Comparison of ENCODE assay signal across 15 mouse cellular contexts in the genomic region with DNA sequence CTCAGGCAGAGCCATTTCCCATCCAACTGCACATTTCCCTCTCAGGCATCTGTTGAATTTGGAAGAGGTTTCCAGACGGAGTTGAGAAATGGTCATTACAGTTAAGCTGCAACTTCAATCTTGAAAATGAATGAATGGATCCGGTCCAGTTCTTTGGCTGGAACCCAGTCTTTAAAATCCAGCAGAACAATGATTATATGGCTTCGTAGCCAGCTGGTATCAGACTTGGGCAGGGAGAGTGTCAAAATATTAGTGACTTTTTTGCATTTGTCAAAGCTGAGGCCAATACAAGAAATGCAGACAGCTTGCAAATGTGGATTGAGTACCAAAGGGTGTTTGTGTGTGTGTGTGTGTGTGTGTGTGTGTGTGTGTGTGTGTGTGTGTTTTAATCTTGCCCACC.
DNase-seq lines count a peak whose midpoint lies in the region; ATAC-seq and TF ChIP-seq lines count a peak whose summit lies in the region.
"Had no signal": no experiment of that assay in that cellular context is flagged by ENCODE, and none has a peak within 500 bp of the region (broad histone marks: within the 10 kb centered on the region; RNA-seq: fewer than 3 reads in every experiment).

No protein-coding gene starts in this region.

- peak; percentile 59 for DNase-seq in embryonic facial prominence, embryonic 14.5 days (ENCODE audit: low spot score)
- no peak for DNase-seq in embryonic facial prominence, embryonic 10.5 days (ENCODE audit: low spot score)
- DNase-seq in heart, postnatal 14 days, result peak; percentile 17 to 32
- DNase-seq in midbrain, postnatal 0 days (ENCODE audit: low spot score), result peak; percentile 43
- DNase-seq in midbrain, embryonic 10.5 days (ENCODE audit: low spot score), result no peak
- DNase-seq in lung, postnatal 14 days, result peak; percentile 1
- DNase-seq in left cerebral cortex, adult 11 months (ENCODE audit: low spot score), result no peak
- DNase-seq: cerebellum, adult 9-11 months; kidney, adult 2 months; retina, postnatal 1 day had no signal

- H3K36me3 ChIP-seq in embryonic facial prominence, embryonic 14.5 days (ENCODE audit: control insufficient read depth, insufficient read depth, low read length), result no peaks in the 10 kb centered on the region
- no peaks in the 10 kb centered on the region for H3K36me3 ChIP-seq in embryonic facial prominence, embryonic 10.5 days (replicated peaks)
- no peaks in the 10 kb centered on the region for H3K36me3 ChIP-seq in heart, embryonic 11.5 days (ENCODE audit: control insufficient read depth, insufficient read depth, low read length)
- H3K36me3 ChIP-seq in midbrain, postnatal 0 days (ENCODE audit: insufficient read depth, low read length), result no peaks in the 10 kb centered on the region
- H3K36me3 ChIP-seq in midbrain, embryonic 10.5 days, result no peaks in the 10 kb centered on the region
- H3K36me3 ChIP-seq: heart, embryonic 13.5 days; hindbrain, embryonic 15.5 days; liver, embryonic 12.5 days had no signal

- WGBS in embryonic facial prominence, embryonic 14.5 days, result 44% methylated on average over 3 of the region's 3 CpGs
- 80% methylated on average over 3 of the region's 3 CpGs for WGBS in embryonic facial prominence, embryonic 10.5 days
- WGBS in heart, embryonic 11.5 days (ENCODE audit: insufficient replicate concordance), result 72% methylated on average over 3 of the region's 3 CpGs
- WGBS in midbrain, postnatal 0 days, result 52% methylated on average over 3 of the region's 3 CpGs
- WGBS in midbrain, embryonic 10.5 days, result 84% methylated on average over 3 of the region's 3 CpGs

- intact Hi-C loops in heart, postnatal 14 days (cut with DNase I), result no loop called here

- H3K9me3 ChIP-seq in embryonic facial prominence, embryonic 14.5 days (ENCODE audit: control insufficient read depth, low read length), result no peaks in the 10 kb centered on the region
- no peaks in the 10 kb centered on the region for H3K9me3 ChIP-seq in embryonic facial prominence, embryonic 10.5 days
- no peaks in the 10 kb centered on the region for H3K9me3 ChIP-seq in heart, embryonic 11.5 days (replicated peaks; ENCODE audit: control insufficient read depth, low read length)
- no peaks in the 10 kb centered on the region for H3K9me3 ChIP-seq in midbrain, postnatal 0 days (ENCODE audit: low read length)
- H3K9me3 ChIP-seq in midbrain, embryonic 10.5 days (replicated peaks), result no peaks in the 10 kb centered on the region
- H3K9me3 ChIP-seq: heart, embryonic 13.5 days; hindbrain, embryonic 15.5 days; liver, embryonic 12.5 days had no signal

- H3K4me2 ChIP-seq in embryonic facial prominence, embryonic 14.5 days (ENCODE audit: low read depth, low read length), result no peak overlapping the region
- no peak overlapping the region for H3K4me2 ChIP-seq in heart, embryonic 11.5 days
- H3K4me2 ChIP-seq in midbrain, postnatal 0 days (ENCODE audit: low read depth, low read length, poor library complexity, severe bottlenecking), result no peak overlapping the region
- H3K4me2 ChIP-seq: heart, embryonic 13.5 days; hindbrain, embryonic 15.5 days; liver, embryonic 12.5 days had no signal

- no peak for ATAC-seq in embryonic facial prominence, embryonic 14.5 days (ENCODE audit: low read depth)
- no peak for ATAC-seq in heart, embryonic 11.5 days (replicated peaks; ENCODE audit: insufficient number of reproducible peaks, low FRiP score, low TSS enrichment)
- no peak for ATAC-seq in midbrain, postnatal 0 days (ENCODE audit: low FRiP score)
- ATAC-seq: liver, embryonic 12.5 days had no signal

- H3K9ac ChIP-seq in embryonic facial prominence, embryonic 14.5 days (ENCODE audit: low read depth, low read length), result no peak overlapping the region
- no peak overlapping the region for H3K9ac ChIP-seq in heart, embryonic 11.5 days (ENCODE audit: low read depth, low read length)
- H3K9ac ChIP-seq in midbrain, postnatal 0 days (replicated peaks; ENCODE audit: low read length, poor library complexity, severe bottlenecking), result no peak overlapping the region
- H3K9ac ChIP-seq: heart, embryonic 13.5 days; hindbrain, embryonic 15.5 days; liver, embryonic 12.5 days had no signal

- peaks cover 6% of the 10 kb centered on the region for H3K4me1 ChIP-seq in embryonic facial prominence, embryonic 14.5 days (ENCODE audit: control insufficient read depth, insufficient read depth, low read length)
- no peaks in the 10 kb centered on the region for H3K4me1 ChIP-seq in embryonic facial prominence, embryonic 10.5 days
- H3K4me1 ChIP-seq in heart, embryonic 11.5 days (ENCODE audit: control insufficient read depth, insufficient read depth, low read length), result no peaks in the 10 kb centered on the region
- H3K4me1 ChIP-seq in midbrain, postnatal 0 days (ENCODE audit: insufficient read depth, low read length), result no peaks in the 10 kb centered on the region
- peaks cover 14% of the 10 kb centered on the region for H3K4me1 ChIP-seq in midbrain, embryonic 10.5 days
- H3K4me1 ChIP-seq: heart, embryonic 13.5 days; liver, embryonic 12.5 days; megakaryocyte, embryonic 14.5 days had no signal

- H3K4me3 ChIP-seq in embryonic facial prominence, embryonic 14.5 days (ENCODE audit: low read depth, low read length), result no peak overlapping the region
- H3K4me3 ChIP-seq in embryonic facial prominence, embryonic 10.5 days, result no peak overlapping the region
- no peak overlapping the region for H3K4me3 ChIP-seq in heart, embryonic 11.5 days (ENCODE audit: low read depth, low read length)
- no peak overlapping the region for H3K4me3 ChIP-seq in midbrain, postnatal 0 days (ENCODE audit: low read depth, low read length)
- H3K4me3 ChIP-seq in midbrain, embryonic 10.5 days, result no peak overlapping the region
- H3K4me3 ChIP-seq: heart, embryonic 13.5 days; hindbrain, embryonic 15.5 days; liver, embryonic 12.5 days; megakaryocyte, embryonic 14.5 days had no signal

- no peak overlapping the region for H3K27ac ChIP-seq in embryonic facial prominence, embryonic 14.5 days (replicated peaks; ENCODE audit: low read depth, low read length)
- no peak overlapping the region for H3K27ac ChIP-seq in embryonic facial prominence, embryonic 10.5 days (replicated peaks)
- H3K27ac ChIP-seq in heart, embryonic 11.5 days (ENCODE audit: low read depth, low read length), result no peak overlapping the region
- no peak overlapping the region for H3K27ac ChIP-seq in midbrain, postnatal 0 days (ENCODE audit: low read depth, low read length)
- no peak overlapping the region for H3K27ac ChIP-seq in midbrain, embryonic 10.5 days (replicated peaks)
- H3K27ac ChIP-seq: heart, embryonic 13.5 days; hindbrain, embryonic 15.5 days; liver, embryonic 12.5 days had no signal

- TF ChIP-seq CTCF in midbrain, postnatal 0 days (IDR thresholded peaks at IDR 0.05), result no peak

- H3K27me3 ChIP-seq in embryonic facial prominence, embryonic 14.5 days (replicated peaks; ENCODE audit: control insufficient read depth, insufficient read depth, low read length), result no peaks in the 10 kb centered on the region
- H3K27me3 ChIP-seq in embryonic facial prominence, embryonic 10.5 days (replicated peaks; ENCODE audit: low read depth, poor library complexity, severe bottlenecking), result no peaks in the 10 kb centered on the region
- H3K27me3 ChIP-seq in heart, embryonic 11.5 days (ENCODE audit: control insufficient read depth, insufficient read depth, low read length), result no peaks in the 10 kb centered on the region
- H3K27me3 ChIP-seq in midbrain, postnatal 0 days (ENCODE audit: insufficient read depth, low read length), result no peaks in the 10 kb centered on the region
- no peaks in the 10 kb centered on the region for H3K27me3 ChIP-seq in midbrain, embryonic 10.5 days (ENCODE audit: low read depth, poor library complexity, severe bottlenecking)
- H3K27me3 ChIP-seq: heart, embryonic 13.5 days; hindbrain, embryonic 15.5 days; liver, embryonic 12.5 days; megakaryocyte, embryonic 14.5 days had no signal

Comparison
In these comparisons a context has a peak if more than half of its experiments do, and no peak if none do; other contexts are left out.
1. DNase-seq: peak in embryonic facial prominence, embryonic 14.5 days (single experiment), heart, postnatal 14 days (2 of 2), midbrain, postnatal 0 days (single experiment) and lung, postnatal 14 days (single experiment); none in embryonic facial prominence, embryonic 10.5 days (single experiment), midbrain, embryonic 10.5 days (single experiment) and left cerebral cortex, adult 11 months (single experiment).